Comparison of ENCODE assay signal across 10 mouse cellular contexts in genomic region chr9:75467581-75467980, GRCm38 (mm10).
"Had no signal": no experiment of that assay in that cellular context is flagged by ENCODE, and none has a peak within 500 bp of the region (broad histone marks: within the 10 kb centered on the region; RNA-seq: fewer than 3 reads in every experiment).

No protein-coding gene starts in this region.

- H3K4me3 ChIP-seq: limb, embryonic 12.5 days; neural tube, embryonic 12.5 days had no signal

- H3K27ac ChIP-seq: limb, embryonic 12.5 days; liver, embryonic 14.5 days; neural tube, embryonic 12.5 days had no signal

- DNase-seq: kidney, adult 11 months; kidney, postnatal 10 days; lung, adult 18-20 months; lung, postnatal 36 days; midbrain, embryonic 14.5 days; right cerebral cortex, postnatal 4 days; spleen, adult 18-20 months had no signal

- H3K9me3 ChIP-seq: limb, embryonic 12.5 days; neural tube, embryonic 12.5 days had no signal

- H3K4me1 ChIP-seq: limb, embryonic 12.5 days; neural tube, embryonic 12.5 days had no signal

- H3K9ac ChIP-seq: limb, embryonic 12.5 days; liver, embryonic 14.5 days; neural tube, embryonic 12.5 days had no signal

- H3K27me3 ChIP-seq: limb, embryonic 12.5 days; neural tube, embryonic 12.5 days had no signal
